Mouse (Mus musculus): ENCODE data around the gene Ppil4.

DNA sequence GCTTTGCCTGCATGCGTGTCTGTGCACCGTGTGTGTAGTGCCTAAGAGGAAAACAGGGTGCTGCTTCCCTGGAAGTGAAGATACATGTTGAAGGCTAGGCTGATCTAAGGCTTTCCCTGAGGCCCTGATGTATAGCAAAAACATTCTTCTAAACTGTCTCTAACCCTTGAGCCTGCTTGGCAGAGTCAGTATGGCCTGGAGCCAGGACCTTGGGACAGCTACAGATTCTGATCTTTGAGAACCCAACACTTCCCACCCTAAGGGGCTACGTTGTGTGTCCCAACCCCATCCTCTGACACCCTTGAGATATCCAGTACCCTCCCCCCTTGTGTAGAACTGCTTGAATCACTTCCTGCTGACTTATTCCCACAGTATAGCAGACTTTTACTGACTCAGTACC lies 14.3 kb upstream of the Ppil4 start:
- no peak for TF ChIP-seq POLR2A (IDR thresholded peaks at IDR 0.05; ENCODE audit: insufficient read length, low read depth)
- TF ChIP-seq USF1 (IDR thresholded peaks at IDR 0.05; ENCODE audit: low read depth) = no peak
- TF ChIP-seq MAX (IDR thresholded peaks at IDR 0.05; ENCODE audit: low read depth) = no peak
- TF ChIP-seq TCF3 (IDR thresholded peaks at IDR 0.05; ENCODE audit: insufficient read length, low read depth) = no peak
- no peak for TF ChIP-seq MYOG (IDR thresholded peaks at IDR 0.05; ENCODE audit: control insufficient read depth in 1 of 3, insufficient read depth in 1 of 3, insufficient read length in 2 of 3, low read depth in 2 of 3)
- TF ChIP-seq TCF12 (IDR thresholded peaks at IDR 0.05; ENCODE audit: insufficient read depth, poor library complexity, severe bottlenecking) = no peak
- TF ChIP-seq E2F4 (IDR thresholded peaks at IDR 0.05; ENCODE audit: insufficient read depth) = no peak

All from myocyte (in vitro differentiated cells).